Mouse (Mus musculus) heart, embryonic 16.5 days (tissue): ENCODE data around the gene Tbce. TPM values are rescaled to one million over a fixed set of nuclear protein-coding genes. Genes with fewer than 3 reads are reported as not detected.
A peak's percentile ranks its signal among the peaks of the same experiment; 100 is the strongest.
"Not testable (repeated sequence)": the region's sequence is repeated elsewhere in the genome, so short reads cannot be mapped to it uniquely, and the experiment has no call there.

Experiments used
- ATAC-seq: fragments of 200-750 bp; cut with Nextera tagmentation; replicated peaks from 2 replicates; pipeline ENCODE4 v1.8.0; 2017; ENCODE audit warnings: moderate number of reproducible peaks; ENCODE audit not compliant: insufficient read depth, low FRiP score; ENCODE audit errors: extremely low read depth
- H3K27ac ChIP-seq: fragments of 300-500 bp; sonication (generic); 2 replicates; pipeline ENCODE4 v1.5.1; 2014; ENCODE audit warnings: mild to moderate bottlenecking, low read length, control low read depth, moderate library complexity
- H3K27me3 ChIP-seq: fragments of 300-500 bp; sonication (generic); 2 replicates; pipeline ENCODE4 v1.6.1; 2014; ENCODE audit warnings: low read length, mixed read lengths; ENCODE audit not compliant: control insufficient read depth, insufficient read depth
- H3K36me3 ChIP-seq: fragments of 300-500 bp; sonication (generic); 2 replicates; pipeline ENCODE4 v1.6.1; 2014; ENCODE audit not compliant: control insufficient read depth, insufficient read depth
- H3K4me1 ChIP-seq: fragments of 300-500 bp; sonication (generic); 2 replicates; pipeline ENCODE4 v1.6.1; 2014; ENCODE audit warnings: low read length, mixed read lengths; ENCODE audit not compliant: control insufficient read depth, insufficient read depth
- H3K4me2 ChIP-seq: fragments of 300-500 bp; sonication (generic); 2 replicates; pipeline ENCODE4 v1.6.1; 2014; ENCODE audit warnings: low read depth, mild to moderate bottlenecking, control low read depth, low read length
- H3K4me3 ChIP-seq: fragments of 300-500 bp; sonication (generic); 2 replicates; pipeline ENCODE4 v1.5.1; 2014; ENCODE audit warnings: mild to moderate bottlenecking, control low read depth, low read length
- H3K9ac ChIP-seq: fragments of 300-500 bp; sonication (generic); 2 replicates; pipeline ENCODE4 v1.6.1; 2014; ENCODE audit warnings: low read length, control low read depth
- H3K9me3 ChIP-seq: fragments of 300-500 bp; sonication (generic); replicated peaks from 2 replicates; pipeline ENCODE4 v1.6.1; 2016; ENCODE audit warnings: low read length; ENCODE audit not compliant: control insufficient read depth
- WGBS: fragments of 180-500 bp; shearing (Covaris S2); extraction: QIAGEN DNeasy Blood & Tissue Kit; methylation state at CpG from one replicate; pipeline ENCODE4 v1.1.7; 2014; 5-methylcytosine and 5-hydroxymethylcytosine counted together
- polyA plus RNA-seq: library from polyadenylated mRNA; unstranded; fragments of >200 nt; fragmentation: Nextera tagmentation; extraction: Ambion mirVana; gene quantifications from 2 replicates; pipeline ENCODE4 v1.2.1, GENCODE M21; 2015

Gene Tbce
- polyA plus RNA-seq, 1 experiment from 2014 or later: 39.4 TPM

DNA sequence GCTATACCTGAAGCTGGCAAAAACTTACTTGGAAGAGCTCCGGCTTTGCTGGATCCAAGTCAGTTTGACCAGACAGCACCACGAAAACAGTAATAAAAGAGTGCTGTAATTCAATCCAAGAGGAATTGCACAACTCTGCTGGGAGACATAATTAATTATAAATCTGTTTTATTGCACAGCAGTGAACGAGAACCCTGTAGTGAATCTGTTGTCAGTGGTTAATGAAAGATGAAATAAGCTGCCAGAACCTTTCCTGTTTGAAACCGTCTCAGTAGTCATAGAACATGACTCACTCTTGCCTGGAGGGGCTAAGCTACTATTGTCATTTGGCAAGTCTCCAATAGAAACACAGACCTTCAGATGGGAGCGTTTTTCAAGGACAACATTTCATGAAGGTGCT, 748 bp upstream of the Tbce start:
- H3K9me3 ChIP-seq: no peaks in the 10 kb centered on the region
- peak overlapping the region; percentile 98; the same call in 1 of the 2 replicates for H3K27ac ChIP-seq
- peak overlapping the region; percentile 95 for H3K9ac ChIP-seq
- peak overlapping the region; percentile 97 for H3K4me2 ChIP-seq
- H3K36me3 ChIP-seq: no peaks in the 10 kb centered on the region
- peaks cover 12% of the 10 kb centered on the region for H3K4me1 ChIP-seq
- H3K27me3 ChIP-seq: no peaks in the 10 kb centered on the region
- H3K4me3 ChIP-seq: peak overlapping the region; percentile 86
- ATAC-seq: no peak
- WGBS: 30% methylated on average over 5 of the region's 5 CpGs

DNA sequence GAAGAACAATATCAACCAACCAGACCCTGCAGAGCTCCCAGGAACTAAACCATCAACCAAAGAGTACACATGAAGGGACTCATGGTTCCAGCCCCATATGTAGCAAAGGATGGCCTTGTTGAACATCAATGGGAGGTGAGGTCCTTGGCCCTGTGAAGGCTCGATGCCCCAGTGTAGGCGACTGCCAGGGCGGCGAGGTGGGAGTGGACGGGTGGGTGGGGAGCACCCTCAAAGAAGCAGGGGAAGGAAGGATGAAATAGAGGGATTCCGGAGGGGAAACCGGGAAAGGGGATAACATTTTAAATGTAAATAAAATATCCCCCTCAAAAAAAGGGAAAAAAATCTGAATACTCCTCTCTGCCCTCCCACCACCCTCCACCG, 537 bp downstream of the Tbce start:
- H3K9me3 ChIP-seq: no peaks in the 10 kb centered on the region
- no peaks in the 10 kb centered on the region for H3K27me3 ChIP-seq
- 2% methylated on average over 8 of the region's 8 CpGs for WGBS
- peak overlapping the region; percentile 86 for H3K4me3 ChIP-seq
- peak overlapping the region; percentile 98 for H3K27ac ChIP-seq
- no peak for ATAC-seq
- peak overlapping the region; percentile 95 for H3K9ac ChIP-seq
- no peaks in the 10 kb centered on the region for H3K36me3 ChIP-seq
- H3K4me1 ChIP-seq: peaks cover 12% of the 10 kb centered on the region
- peak overlapping the region; percentile 97 for H3K4me2 ChIP-seq

DNA sequence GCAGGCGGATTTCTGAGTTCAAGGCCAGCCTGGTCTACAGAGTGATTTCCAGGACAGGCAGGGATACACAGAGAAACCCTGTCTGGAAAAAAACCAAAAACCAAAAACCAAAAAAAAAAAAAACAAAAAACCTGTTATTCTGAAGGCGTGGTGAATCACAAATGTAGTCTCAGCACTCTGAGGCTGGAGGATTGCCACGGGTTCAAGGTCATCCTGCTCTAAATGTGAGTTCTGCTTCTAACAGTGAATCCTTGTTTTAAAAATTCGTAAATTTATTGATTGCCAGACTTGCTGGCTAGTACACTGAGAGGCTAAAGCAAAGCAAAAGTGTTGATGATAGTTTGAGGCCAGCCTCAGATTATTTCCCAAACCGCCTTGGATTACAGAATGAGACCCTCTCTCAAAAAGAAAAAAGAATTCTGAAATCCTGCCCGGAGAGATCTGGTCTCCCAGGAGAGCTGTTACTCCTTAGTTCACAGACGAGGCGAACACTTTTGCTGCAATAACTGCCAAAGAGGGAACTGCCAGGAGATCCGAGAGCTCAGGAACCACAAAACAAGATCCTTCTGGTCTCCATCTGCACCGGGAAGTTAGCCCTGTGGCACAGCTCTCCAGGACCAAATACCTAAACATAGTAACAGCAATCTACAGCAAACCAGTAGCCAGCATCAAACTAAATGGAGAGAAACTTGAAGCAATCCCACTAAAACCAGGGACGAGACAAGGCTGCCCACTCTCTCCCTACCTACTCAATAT, 3.4 kb downstream of the Tbce start:
- H3K4me3 ChIP-seq: no peak overlapping the region
- no peaks in the 10 kb centered on the region for H3K9me3 ChIP-seq
- no peak for ATAC-seq
- H3K27ac ChIP-seq: no peak overlapping the region
- 92% methylated on average over 11 of the region's 11 CpGs for WGBS
- peaks cover 12% of the 10 kb centered on the region for H3K4me1 ChIP-seq
- no peak overlapping the region for H3K9ac ChIP-seq
- no peaks in the 10 kb centered on the region for H3K27me3 ChIP-seq
- no peak overlapping the region for H3K4me2 ChIP-seq
- no peaks in the 10 kb centered on the region for H3K36me3 ChIP-seq

DNA sequence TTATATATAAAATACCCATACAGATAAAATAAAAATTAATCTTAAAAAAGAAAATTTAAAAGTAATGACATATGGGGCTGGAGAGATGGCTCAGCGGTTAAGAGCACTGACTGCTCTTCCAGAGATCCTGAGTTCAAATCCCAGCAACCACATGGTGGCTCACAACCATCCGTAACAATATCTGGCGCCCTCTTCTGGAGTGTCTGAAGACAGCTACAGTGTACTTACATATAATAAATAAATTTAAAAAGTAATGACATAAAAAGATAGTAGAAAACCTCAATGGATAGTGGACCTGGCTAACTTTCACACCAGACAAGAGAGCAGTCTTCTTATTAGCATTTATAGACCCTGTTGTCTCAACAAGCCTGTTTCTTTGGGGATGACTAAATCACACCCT, 4.1 kb downstream of the Tbce start:
- not testable (repeated sequence) for ATAC-seq, H3K27ac ChIP-seq, H3K4me2 ChIP-seq, H3K9ac ChIP-seq, H3K4me3 ChIP-seq, H3K27me3 ChIP-seq, H3K36me3 ChIP-seq, H3K9me3 ChIP-seq
- H3K4me1 ChIP-seq: peaks cover 12% of the 10 kb centered on the region
- 83% methylated on average over 3 of the region's 3 CpGs for WGBS

DNA sequence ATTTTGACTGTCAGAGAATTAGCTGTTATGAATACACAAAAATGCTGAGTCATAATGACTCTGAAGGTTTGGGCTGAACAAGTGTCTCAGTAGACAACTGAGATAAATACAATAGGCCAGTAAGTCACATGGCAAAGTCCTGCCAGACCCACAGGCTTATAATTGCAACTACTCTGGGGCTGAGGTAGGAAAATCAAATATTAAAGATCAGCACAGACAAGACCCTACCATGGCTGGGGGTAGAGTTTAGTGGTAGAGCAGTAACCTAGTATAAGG, 5.4 kb downstream of the Tbce start:
- H3K9ac ChIP-seq: no peak overlapping the region
- H3K4me3 ChIP-seq: no peak overlapping the region
- no peaks in the 10 kb centered on the region for H3K27me3 ChIP-seq
- ATAC-seq: no peak
- no peak overlapping the region for H3K27ac ChIP-seq
- H3K9me3 ChIP-seq: no peaks in the 10 kb centered on the region
- no peak overlapping the region for H3K4me2 ChIP-seq
- peaks cover 1% of the 10 kb centered on the region; the same call in 1 of the 2 replicates for H3K36me3 ChIP-seq
- H3K4me1 ChIP-seq: peaks cover 9% of the 10 kb centered on the region; the same call in 1 of the 2 replicates

DNA sequence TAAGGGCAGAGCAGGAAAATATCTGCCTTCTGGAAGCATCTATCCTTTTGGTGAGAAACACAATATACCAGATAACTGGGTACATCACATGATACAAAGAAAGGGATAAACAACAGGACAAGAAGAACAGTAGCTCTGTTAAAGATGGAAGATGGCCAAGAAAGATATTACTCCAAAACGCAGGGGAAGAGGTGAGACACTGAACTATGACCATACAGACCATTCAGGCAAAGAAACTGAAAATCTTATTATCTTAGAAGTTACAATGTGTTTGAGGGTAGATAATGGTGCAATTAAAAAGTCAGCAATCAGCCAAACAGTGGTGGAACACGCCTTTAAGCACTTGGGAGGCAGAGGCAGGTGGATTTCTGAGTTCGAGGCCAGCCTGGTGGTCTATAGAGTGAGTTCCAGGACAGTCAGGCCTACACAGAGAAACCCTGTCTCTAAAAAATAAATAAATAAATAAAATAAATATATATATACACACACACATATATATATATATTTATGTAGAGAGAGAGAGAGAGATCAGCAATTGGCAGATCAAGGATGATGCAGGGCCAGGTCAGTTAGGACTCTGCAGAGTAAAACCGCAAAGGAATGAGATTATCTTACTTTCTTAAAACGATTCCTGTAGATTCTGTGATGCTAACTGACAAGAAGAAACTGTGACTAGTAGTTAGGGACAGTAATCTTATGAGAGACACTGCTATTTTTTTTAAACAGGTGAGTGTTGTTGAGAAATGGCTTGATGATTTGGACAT, 5.9 kb downstream of the Tbce start:
- no peak overlapping the region for H3K4me3 ChIP-seq
- no peak overlapping the region for H3K27ac ChIP-seq
- no peak overlapping the region for H3K9ac ChIP-seq
- peaks cover 5% of the 10 kb centered on the region; the same call in 1 of the 2 replicates for H3K4me1 ChIP-seq
- H3K4me2 ChIP-seq: no peak overlapping the region
- 84% methylated on average over 5 of the region's 5 CpGs for WGBS
- ATAC-seq: no peak
- no peaks in the 10 kb centered on the region for H3K9me3 ChIP-seq
- H3K36me3 ChIP-seq: peaks cover 3% of the 10 kb centered on the region; the same call in 1 of the 2 replicates
- no peaks in the 10 kb centered on the region for H3K27me3 ChIP-seq

DNA sequence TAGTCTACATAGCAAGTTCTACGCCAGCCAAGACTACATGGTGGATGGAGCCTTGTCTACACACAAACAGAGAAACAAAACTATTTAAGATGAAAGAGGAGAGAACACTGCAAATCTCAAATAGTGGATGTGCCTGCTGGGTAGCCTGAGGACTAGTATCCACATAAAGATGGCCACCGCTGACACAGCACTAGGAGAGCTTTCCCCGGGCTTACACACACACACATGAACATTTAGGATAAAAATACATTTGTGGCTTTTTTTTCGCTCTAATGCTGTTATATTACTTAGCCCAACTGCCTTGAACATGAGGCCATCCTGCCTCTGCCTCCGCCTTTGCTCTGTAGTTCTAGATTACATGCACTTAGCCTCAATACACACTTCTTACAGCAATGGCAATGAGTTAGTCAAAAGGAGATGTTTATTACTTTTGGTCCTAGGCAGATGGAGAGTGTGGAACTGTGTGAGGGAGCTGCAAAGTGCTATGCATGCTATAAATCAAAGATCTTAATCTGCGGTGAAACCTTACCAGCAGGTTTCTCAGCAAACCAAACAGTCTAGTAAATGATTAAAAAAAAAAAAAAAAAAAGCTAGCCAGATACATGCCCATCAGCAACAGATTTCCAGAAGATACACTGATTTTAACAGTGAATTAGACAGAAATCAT, 13.2 kb downstream of the Tbce start:
- no peak overlapping the region for H3K27ac ChIP-seq
- H3K9ac ChIP-seq: no peak overlapping the region
- ATAC-seq: no peak
- no peaks in the 10 kb centered on the region for H3K4me1 ChIP-seq
- WGBS: 93% methylated on average over 6 of the region's 6 CpGs
- no peak overlapping the region for H3K4me3 ChIP-seq
- no peaks in the 10 kb centered on the region for H3K27me3 ChIP-seq
- H3K9me3 ChIP-seq: no peaks in the 10 kb centered on the region
- H3K4me2 ChIP-seq: no peak overlapping the region
- H3K36me3 ChIP-seq: peaks cover 10% of the 10 kb centered on the region

DNA sequence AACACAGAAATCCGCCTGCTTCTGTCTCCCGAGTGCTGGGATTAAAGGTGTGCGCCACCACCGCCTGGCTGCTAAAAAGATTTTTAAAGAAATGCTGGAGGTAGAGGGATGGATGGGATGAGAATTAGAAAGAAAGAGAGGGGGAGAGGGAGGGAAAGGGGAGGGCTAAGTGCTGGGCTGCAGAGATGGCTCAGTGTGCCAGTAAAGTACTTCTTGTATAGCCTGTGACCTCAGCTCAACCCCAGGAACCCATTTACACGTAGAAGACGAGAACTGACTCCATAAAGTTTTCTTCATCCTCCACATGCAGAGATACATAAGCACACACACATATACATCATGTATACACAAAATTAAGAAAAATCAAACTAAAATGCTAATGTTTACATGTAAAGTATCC, 13.9 kb downstream of the Tbce start:
- H3K9ac ChIP-seq: no peak overlapping the region
- H3K27ac ChIP-seq: no peak overlapping the region
- 95% methylated on average over 6 of the region's 6 CpGs for WGBS
- H3K36me3 ChIP-seq: peaks cover 10% of the 10 kb centered on the region
- no peak for ATAC-seq
- H3K9me3 ChIP-seq: no peaks in the 10 kb centered on the region
- no peak overlapping the region for H3K4me3 ChIP-seq
- no peak overlapping the region for H3K4me2 ChIP-seq
- no peaks in the 10 kb centered on the region for H3K4me1 ChIP-seq
- H3K27me3 ChIP-seq: no peaks in the 10 kb centered on the region

DNA sequence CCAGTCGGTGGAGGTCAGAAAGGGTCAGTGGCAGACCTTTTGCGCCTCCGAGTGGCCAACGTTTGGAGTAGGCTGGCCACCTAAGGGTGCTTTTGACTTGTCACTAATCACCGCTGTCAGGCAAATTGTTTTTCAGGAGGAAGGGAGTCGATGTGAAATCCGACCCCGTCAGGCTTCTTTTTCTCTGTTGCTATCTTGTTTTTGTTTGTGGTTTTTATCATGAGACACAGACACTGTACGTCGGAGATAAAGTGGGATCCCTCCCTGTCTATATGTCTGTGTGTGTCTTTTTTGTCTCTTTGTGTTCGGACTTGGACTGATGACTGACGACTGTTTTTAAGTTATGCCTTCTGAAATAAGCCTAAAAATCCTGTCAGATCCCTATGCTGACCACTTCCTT, 18.0 kb downstream of the Tbce start:
- H3K9me3 ChIP-seq, H3K9ac ChIP-seq, ATAC-seq, H3K4me2 ChIP-seq, H3K27me3 ChIP-seq, H3K36me3 ChIP-seq, H3K4me3 ChIP-seq, H3K27ac ChIP-seq, H3K4me1 ChIP-seq: not testable (repeated sequence)
- WGBS: 42% methylated on average over 11 of the region's 12 CpGs
